Mouse (Mus musculus) heart, postnatal 0 days (tissue): ENCODE measurements around the gene Ggt7.

Experiments used
- CTCF ChIP-seq: IDR thresholded peaks from 2 replicates; pipeline ENCODE4 v1.5.1; 2016; ENCODE audit warnings: antibody characterized with exemption, control low read depth, low read depth
- EP300 ChIP-seq: IDR thresholded peaks from 2 replicates; pipeline ENCODE4 v1.6.1; 2016; ENCODE audit warnings: antibody characterized with exemption, low read depth

DNA sequence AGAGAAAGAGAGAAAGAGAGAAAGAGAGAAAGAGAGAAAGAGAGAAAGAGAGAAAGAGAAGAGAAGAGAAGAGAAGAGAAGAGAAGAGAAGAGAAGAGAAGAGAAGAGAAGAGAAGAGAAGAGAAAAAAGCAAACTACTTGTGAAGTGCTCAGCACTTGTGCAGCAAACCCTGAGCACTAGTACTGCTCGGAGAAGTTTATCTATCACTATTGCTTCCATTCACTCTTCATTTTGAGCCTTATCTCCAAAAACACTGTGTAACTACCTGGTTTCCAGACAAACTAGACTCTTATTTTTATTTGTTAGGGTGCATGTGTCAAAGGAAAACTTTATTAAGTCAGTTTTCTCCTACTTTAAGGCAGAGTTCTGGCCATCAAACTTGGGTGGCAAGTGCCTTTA is 51.2 kb downstream of the Ggt7 start:
- no peak for TF ChIP-seq CTCF
- no peak for TF ChIP-seq EP300
